Comparison of ENCODE assay signal across 18 mouse cellular contexts in the genomic region with DNA sequence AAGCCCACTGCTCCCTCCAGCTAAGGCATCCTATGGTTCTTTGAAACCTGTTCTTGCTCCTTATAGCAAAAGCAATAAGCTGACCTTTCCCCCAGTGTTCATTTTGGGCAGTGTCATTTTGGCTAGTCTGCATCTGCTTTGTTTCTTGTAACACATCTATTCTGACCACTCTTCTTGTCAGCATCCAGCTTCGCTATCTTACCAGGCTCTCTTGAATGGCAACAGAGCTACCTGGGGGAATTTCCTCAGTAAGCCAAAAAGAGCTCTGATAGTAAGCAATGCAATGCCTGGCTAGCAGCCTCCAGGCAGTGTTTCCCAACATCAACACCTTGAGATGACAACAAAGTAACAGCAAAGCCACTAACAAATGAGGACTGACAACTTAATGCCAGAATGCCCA.
"Had no signal": no experiment of that assay in that cellular context is flagged by ENCODE, and none has a peak within 500 bp of the region (broad histone marks: within the 10 kb centered on the region; RNA-seq: fewer than 3 reads in every experiment).

No protein-coding gene starts in this region.

- H3K4me2 ChIP-seq: limb, embryonic 13.5 days; liver, embryonic 12.5 days; liver, embryonic 15.5 days; midbrain, embryonic 12.5 days; midbrain, embryonic 15.5 days; neural tube, embryonic 13.5 days had no signal

- H3K27ac ChIP-seq: kidney, postnatal 0 days; layer of hippocampus, adult 2 months; limb, embryonic 10.5 days; limb, embryonic 13.5 days; liver, embryonic 12.5 days; liver, embryonic 15.5 days; midbrain, embryonic 12.5 days; midbrain, embryonic 15.5 days; neural tube, embryonic 13.5 days had no signal

- H3K4me3 ChIP-seq: layer of hippocampus, adult 2 months; limb, embryonic 10.5 days; limb, embryonic 13.5 days; liver, embryonic 12.5 days; liver, embryonic 15.5 days; midbrain, embryonic 12.5 days; midbrain, embryonic 15.5 days; myocyte; neural tube, embryonic 13.5 days had no signal

- ATAC-seq: liver, embryonic 12.5 days; midbrain, embryonic 15.5 days had no signal

- H3K27me3 ChIP-seq: limb, embryonic 13.5 days; liver, embryonic 12.5 days; liver, embryonic 15.5 days; midbrain, embryonic 12.5 days; midbrain, embryonic 15.5 days; neural tube, embryonic 13.5 days had no signal

- H3K4me1 ChIP-seq: limb, embryonic 10.5 days; liver, embryonic 12.5 days; liver, embryonic 15.5 days; midbrain, embryonic 12.5 days; midbrain, embryonic 15.5 days; neural tube, embryonic 13.5 days had no signal

- DNase-seq: kidney, postnatal 25 days; layer of hippocampus, adult 9-11 months; liver; lung, adult 2 months; lung, postnatal 14 days; lung, postnatal 4 days; thymus, adult 18-20 months; thymus, postnatal 36 days had no signal

- H3K9me3 ChIP-seq: limb, embryonic 10.5 days; limb, embryonic 13.5 days; liver, embryonic 12.5 days; liver, embryonic 15.5 days; midbrain, embryonic 15.5 days had no signal

- H3K9ac ChIP-seq: limb, embryonic 13.5 days; liver, embryonic 12.5 days; liver, embryonic 15.5 days; midbrain, embryonic 12.5 days; midbrain, embryonic 15.5 days; neural tube, embryonic 13.5 days had no signal

- H3K36me3 ChIP-seq: limb, embryonic 10.5 days; limb, embryonic 13.5 days; liver, embryonic 12.5 days; liver, embryonic 15.5 days; midbrain, embryonic 12.5 days; midbrain, embryonic 15.5 days; neural tube, embryonic 13.5 days had no signal
